Mouse (Mus musculus): ENCODE data around the gene Knl1.

The Knl1 gene

GRCm38 (mm10) chr2:119035397-119035745 is 11.5 kb upstream of the Knl1 start:
- no peak for DNase-seq (ENCODE audit: low read depth in 1 of 2, low spot score in 2 of 2)

GRCm38 (mm10) chr2:119040882-119041281 is 6.0 kb upstream of the Knl1 start:
- DNase-seq (ENCODE audit: low read depth in 1 of 2, low spot score in 2 of 2): no peak

GRCm38 (mm10) chr2:119045163-119045562 is 1.8 kb upstream of the Knl1 start:
- DNase-seq (ENCODE audit: low read depth in 1 of 2, low spot score in 2 of 2): no peak

- DNase-seq (ENCODE audit: low read depth in 1 of 2, low spot score in 2 of 2): no peak
Observed at GRCm38 (mm10) chr2:119047849-119048248, 930 bp downstream of the Knl1 start.

GRCm38 (mm10) chr2:119050132-119050650 is 3.3 kb downstream of the Knl1 start:
- no peak for DNase-seq (ENCODE audit: low read depth in 1 of 2, low spot score in 2 of 2)

GRCm38 (mm10) chr2:119060139-119060538 is 13.2 kb downstream of the Knl1 start:
- DNase-seq (ENCODE audit: low read depth in 1 of 2, low spot score in 2 of 2): no peak

GRCm38 (mm10) chr2:119072397-119072796 is 25.5 kb downstream of the Knl1 start:
- DNase-seq (ENCODE audit: low read depth in 1 of 2, low spot score in 2 of 2): no peak

GRCm38 (mm10) chr2:119086156-119086555 is 39.2 kb downstream of the Knl1 start:
- no peak for DNase-seq (ENCODE audit: low read depth in 1 of 2, low spot score in 2 of 2)

- DNase-seq (ENCODE audit: low read depth in 1 of 2, low spot score in 2 of 2): no peak
Observed at GRCm38 (mm10) chr2:119101552-119101951, 54.6 kb downstream of the Knl1 start.

- no peak for DNase-seq (ENCODE audit: low read depth in 1 of 2, low spot score in 2 of 2)
Observed at GRCm38 (mm10) chr2:119106583-119106982, 59.7 kb downstream of the Knl1 start.

GRCm38 (mm10) chr2:119108554-119108953 is 61.6 kb downstream of the Knl1 start:
- no peak for DNase-seq (ENCODE audit: low read depth in 1 of 2, low spot score in 2 of 2)

- DNase-seq (ENCODE audit: low read depth in 1 of 2, low spot score in 2 of 2): no peak
Observed at GRCm38 (mm10) chr2:119111060-119111459, 64.1 kb downstream of the Knl1 start.

GRCm38 (mm10) chr2:119112438-119113112 is 65.7 kb downstream of the Knl1 start, which contains the start of gene Rad51:
Gene Rad51 (plus strand): TSS chr2:119112793.
- peak; percentile 70 to 84 for DNase-seq (ENCODE audit: low read depth in 1 of 2, low spot score in 2 of 2)

- DNase-seq (ENCODE audit: low read depth in 1 of 2, low spot score in 2 of 2): no peak
Observed at GRCm38 (mm10) chr2:119113121-119113925, 66.4 kb downstream of the Knl1 start.

GRCm38 (mm10) chr2:119136346-119136898 is 89.5 kb downstream of the Knl1 start:
- DNase-seq (ENCODE audit: low read depth in 1 of 2, low spot score in 2 of 2): no peak

- no peak for DNase-seq (ENCODE audit: low read depth in 1 of 2, low spot score in 2 of 2)
Observed at GRCm38 (mm10) chr2:119145199-119145598, 98.3 kb downstream of the Knl1 start.

GRCm38 (mm10) chr2:119146435-119146834 is 99.5 kb downstream of the Knl1 start:
- no peak for DNase-seq (ENCODE audit: low read depth in 1 of 2, low spot score in 2 of 2)

GRCm38 (mm10) chr2:119147160-119147678 is 100.3 kb downstream of the Knl1 start:
- DNase-seq (ENCODE audit: low read depth in 1 of 2, low spot score in 2 of 2): no peak

GRCm38 (mm10) chr2:119147775-119148174 is 100.9 kb downstream of the Knl1 start:
- no peak for DNase-seq (ENCODE audit: low read depth in 1 of 2, low spot score in 2 of 2)

GRCm38 (mm10) chr2:119152255-119152654 is 105.3 kb downstream of the Knl1 start:
- no peak for DNase-seq (ENCODE audit: low read depth in 1 of 2, low spot score in 2 of 2)

GRCm38 (mm10) chr2:119154683-119155082 is 107.8 kb downstream of the Knl1 start:
- no peak for DNase-seq (ENCODE audit: low read depth in 1 of 2, low spot score in 2 of 2)
